ENCODE assay signal across 8 mouse cellular contexts in the genomic region with DNA sequence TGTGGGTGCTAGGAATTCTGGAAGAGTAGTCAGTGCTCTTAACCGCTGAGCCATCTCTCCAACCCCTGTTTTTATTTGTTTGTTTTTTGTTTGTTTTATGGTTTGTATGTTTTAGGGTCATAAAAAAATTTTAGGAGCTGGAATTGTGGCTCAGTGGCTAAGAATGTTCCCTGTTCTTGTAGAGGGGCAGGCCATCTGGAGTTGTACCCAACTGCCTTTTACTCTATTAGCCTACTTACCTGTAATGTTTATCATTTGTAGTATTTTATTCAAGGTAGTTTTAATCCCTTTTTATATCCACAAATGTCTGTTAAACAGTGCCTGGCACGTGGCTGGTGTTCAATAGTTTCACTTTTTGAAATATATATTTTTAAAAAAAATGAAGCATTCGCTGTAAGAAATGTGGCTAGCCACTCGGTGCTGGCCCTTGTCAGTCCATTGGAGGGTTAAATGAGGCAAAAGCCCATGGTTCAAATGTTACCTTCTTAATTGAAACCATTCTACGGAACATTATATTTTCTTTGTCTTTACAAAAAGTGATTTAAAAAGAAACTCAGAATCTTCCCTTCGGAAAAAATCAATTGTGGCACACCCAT. TPM values are rescaled to one million over a fixed set of nuclear protein-coding genes. Genes with fewer than 3 reads are reported as not detected.
DNase-seq lines count a peak whose midpoint lies in the region; ATAC-seq and TF ChIP-seq lines count a peak whose summit lies in the region.

No protein-coding gene starts in this region.

- peaks cover 2% of the 10 kb centered on the region for H3K36me3 ChIP-seq in megakaryocyte, embryonic 14.5 days (replicated peaks; ENCODE audit: low read length)
- H3K36me3 ChIP-seq in limb, embryonic 12.5 days = no peaks in the 10 kb centered on the region
- no peaks in the 10 kb centered on the region for H3K36me3 ChIP-seq in small intestine, adult 2 months (ENCODE audit: control insufficient read depth, insufficient read depth, low read length)

- no peak for ATAC-seq in megakaryocyte, adult 5-6 weeks (ENCODE audit: poor library complexity, severe bottlenecking)
- peak; percentile 4; the same call in 1 of the 2 replicates for ATAC-seq in erythroid progenitor cell, adult 5-6 weeks (replicated peaks; ENCODE audit: low FRiP score, poor library complexity, severe bottlenecking)
- ATAC-seq in limb, embryonic 12.5 days (ENCODE audit: insufficient number of reproducible peaks, insufficient read depth, low FRiP score, low TSS enrichment, low read depth) = peak; percentile 21

- no peak for DNase-seq in layer of hippocampus, postnatal 10 days (ENCODE audit: low spot score in 2 of 2)
- DNase-seq in kidney, postnatal 14 days = no peak
- DNase-seq in adrenal gland, postnatal 4 days (ENCODE audit: low spot score in 2 of 2) = no peak

- H3K4me3 ChIP-seq in megakaryocyte, embryonic 14.5 days (replicated peaks) = peak overlapping the region; percentile 97
- H3K4me3 ChIP-seq in limb, embryonic 12.5 days (replicated peaks) = peak overlapping the region; percentile 89
- H3K4me3 ChIP-seq in small intestine, adult 2 months (ENCODE audit: low read depth, low read length) = peak overlapping the region; percentile 70; the same call in 1 of the 2 replicates

- no peak overlapping the region for H3K27ac ChIP-seq in limb, embryonic 12.5 days
- H3K27ac ChIP-seq in small intestine, adult 2 months (ENCODE audit: insufficient read depth, low read depth, low read length) = peak overlapping the region; percentile 81

- no peaks in the 10 kb centered on the region for H3K9me3 ChIP-seq in megakaryocyte, embryonic 14.5 days
- H3K9me3 ChIP-seq in limb, embryonic 12.5 days = no peaks in the 10 kb centered on the region

- TF ChIP-seq POLR2A in small intestine, adult 2 months (IDR thresholded peaks at IDR 0.05; ENCODE audit: low read depth, low read length) = no peak

- no peak overlapping the region for H3K9ac ChIP-seq in limb, embryonic 12.5 days (replicated peaks)

- 15% methylated on average over 6 of the region's 6 CpGs for WGBS in limb, embryonic 12.5 days
- WGBS in small intestine, adult 2 months = 10% methylated on average over 6 of the region's 6 CpGs

- H3K4me1 ChIP-seq in megakaryocyte, embryonic 14.5 days = peaks cover 72% of the 10 kb centered on the region
- H3K4me1 ChIP-seq in limb, embryonic 12.5 days (replicated peaks) = peaks cover 17% of the 10 kb centered on the region
- peaks cover 2% of the 10 kb centered on the region; the same call in 1 of the 2 replicates for H3K4me1 ChIP-seq in small intestine, adult 2 months (ENCODE audit: control insufficient read depth, insufficient read depth, insufficient read length, low read length)

- H3K4me2 ChIP-seq in limb, embryonic 12.5 days = peak overlapping the region; percentile 46

- peaks cover 3% of the 10 kb centered on the region for H3K27me3 ChIP-seq in megakaryocyte, embryonic 14.5 days (replicated peaks)
- no peaks in the 10 kb centered on the region; the same call in 1 of the 2 replicates for H3K27me3 ChIP-seq in limb, embryonic 12.5 days
- no peaks in the 10 kb centered on the region for H3K27me3 ChIP-seq in small intestine, adult 2 months (ENCODE audit: control insufficient read depth, insufficient read depth, low read length)

- TF ChIP-seq CTCF in small intestine, adult 2 months (IDR thresholded peaks at IDR 0.05; ENCODE audit: extremely low read depth, insufficient read length, insufficient replicate concordance, low read depth, low read length) = no peak

RNA-seq across cellular contexts. Expression of gene Eif4b, which starts 0.5 kb away (rescaled TPM):
- 18.2 and 102 TPM in 2 replicates for polyA plus RNA-seq in megakaryocyte, embryonic 14.5 days (2012; ENCODE audit: insufficient read depth, low replicate concordance)
- total RNA-seq in megakaryocyte, adult 5-6 weeks (2015) = 78.2 and 82.3 TPM in 2 replicates
- 199 and 204 TPM in 2 replicates for total RNA-seq in megakaryocyte, adult 5-6 weeks (2017)
- total RNA-seq in erythroid progenitor cell, adult 5-6 weeks (2015; ENCODE audit: low replicate concordance) = 34.2 and 49.9 TPM in 2 replicates
- total RNA-seq in erythroid progenitor cell, adult 5-6 weeks (2017; ENCODE audit: low replicate concordance) = 89.8 and 92.8 TPM in 2 replicates
- 121 and 124 TPM in 2 replicates for polyA plus RNA-seq in limb, embryonic 12.5 days (2016; fragmentation: Nextera tagmentation; extraction: Ambion mirVana)
- 22.7 and 54.7 TPM in 2 replicates for polyA plus RNA-seq in small intestine, adult 2 months (2012; rRNA removed)
- 100 to 1,000 TPM; 178 to 181 TPM for total RNA-seq in layer of hippocampus, postnatal 10 days (2021)
- 100 to 1,000 TPM; 352 to 356 TPM for total RNA-seq in adrenal gland, postnatal 4 days (2021)

RNA-seq across cellular contexts. Expression of gene Tns2, which starts 27.2 kb away (rescaled TPM):
- polyA plus RNA-seq in megakaryocyte, embryonic 14.5 days (2012; ENCODE audit: insufficient read depth, low replicate concordance) = 0.43 TPM in 1 of 2 replicates, not detected in the other
- 0.32 and 1.9 TPM in 2 replicates for total RNA-seq in megakaryocyte, adult 5-6 weeks (2015)
- total RNA-seq in megakaryocyte, adult 5-6 weeks (2017) = 0.07 TPM in 1 of 2 replicates, not detected in the other
- total RNA-seq in erythroid progenitor cell, adult 5-6 weeks (2015; ENCODE audit: low replicate concordance) = 0.36 TPM in 1 of 2 replicates, not detected in the other
- total RNA-seq in erythroid progenitor cell, adult 5-6 weeks (2017; ENCODE audit: low replicate concordance) = not detected in 2 replicates
- 16.6 and 22.6 TPM in 2 replicates for polyA plus RNA-seq in limb, embryonic 12.5 days (2016; fragmentation: Nextera tagmentation; extraction: Ambion mirVana)
- 26.4 and 42.5 TPM in 2 replicates for polyA plus RNA-seq in small intestine, adult 2 months (2012; rRNA removed)
- 10 to 100 TPM; 13.4 to 16.8 TPM for total RNA-seq in layer of hippocampus, postnatal 10 days (2021)
- total RNA-seq in adrenal gland, postnatal 4 days (2021) = 10 to 100 TPM; 60.9 to 63.6 TPM

RNA-seq across cellular contexts. Expression of gene Krt18, which starts 45.1 kb away (rescaled TPM):
- polyA plus RNA-seq in megakaryocyte, embryonic 14.5 days (2012; ENCODE audit: insufficient read depth, low replicate concordance) = 0.06 TPM in 1 of 2 replicates, not detected in the other
- 0.22 and 0.23 TPM in 2 replicates for total RNA-seq in megakaryocyte, adult 5-6 weeks (2015)
- 0.89 and 1.7 TPM in 2 replicates for total RNA-seq in megakaryocyte, adult 5-6 weeks (2017)
- 1.7 TPM in 1 of 2 replicates, not detected in the other for total RNA-seq in erythroid progenitor cell, adult 5-6 weeks (2015; ENCODE audit: low replicate concordance)
- 0.26 TPM in 1 of 2 replicates, not detected in the other for total RNA-seq in erythroid progenitor cell, adult 5-6 weeks (2017; ENCODE audit: low replicate concordance)
- 21.2 and 21.5 TPM in 2 replicates for polyA plus RNA-seq in limb, embryonic 12.5 days (2016; fragmentation: Nextera tagmentation; extraction: Ambion mirVana)
- polyA plus RNA-seq in small intestine, adult 2 months (2012; rRNA removed) = 141 and 200 TPM in 2 replicates
- 1 to 10 TPM in 1 of 2 experiments, under 1 TPM in 1; 0.85 to 1.6 TPM for total RNA-seq in layer of hippocampus, postnatal 10 days (2021)
- 10 to 100 TPM; 17.3 to 22.9 TPM for total RNA-seq in adrenal gland, postnatal 4 days (2021)

Comparison
In these comparisons a context has a peak if more than half of its experiments do, and no peak if none do; other contexts are left out.
1. RNA of gene Tns2, which starts 27.2 kb away (total RNA-seq): 60.9 to 63.6 TPM in adrenal gland, postnatal 4 days and 13.4 to 16.8 TPM in layer of hippocampus, postnatal 10 days; 0.07 to 1.9 TPM in megakaryocyte, adult 5-6 weeks and 0.36 TPM in erythroid progenitor cell, adult 5-6 weeks; every median in the first group is over 4 times any median in the second.
2. RNA of gene Krt18, which starts 45.1 kb away (total RNA-seq): 17.3 to 22.9 TPM in adrenal gland, postnatal 4 days; 0.22 to 1.7 TPM in megakaryocyte, adult 5-6 weeks, 0.26 to 1.7 TPM in erythroid progenitor cell, adult 5-6 weeks and 0.85 to 1.6 TPM in layer of hippocampus, postnatal 10 days; every median in the first group is over 4 times any median in the second.
3. Peak in every context shown above with its lines, with median percentiles within 50 percentile points of each other: H3K4me3 ChIP-seq.